Mouse (Mus musculus): Measurements from ENCODE around the gene Atp5s. TPM values are rescaled to one million over a fixed set of nuclear protein-coding genes. Genes with fewer than 3 reads are reported as not detected.

Gene Atp5s
- polyA plus RNA-seq, 1 experiment from 2014 or later: 26.1 TPM

- no peak for ATAC-seq (ENCODE audit: low FRiP score)
- H3K36me3 ChIP-seq: no peaks in the 10 kb centered on the region
- H3K9me3 ChIP-seq: no peaks in the 10 kb centered on the region
- no peak overlapping the region for H3K9ac ChIP-seq
- no peaks in the 10 kb centered on the region for H3K27me3 ChIP-seq
- no peak overlapping the region for H3K4me2 ChIP-seq
- H3K4me3 ChIP-seq: no peak overlapping the region
- WGBS: 83% methylated on average over 10 of the region's 10 CpGs
- no peak overlapping the region for H3K27ac ChIP-seq
- H3K4me1 ChIP-seq (replicated peaks): peaks cover 22% of the 10 kb centered on the region
These were observed 41.6 kb downstream of the Atp5s start for GRCm38 (mm10) chr12:69766185-69766904.

- Histone ChIP-seq H3K9me3 (no peaks in the 10 kb centered on the region), H3K4me3 (no peak overlapping the region), H3K36me3 (no peaks in the 10 kb centered on the region), H3K9ac (no peak overlapping the region; the same call in 1 of the 2 replicates), H3K4me1 (replicated peaks) (peaks cover 22% of the 10 kb centered on the region), H3K4me2 (no peak overlapping the region), H3K27ac (peak overlapping the region; percentile 30; the same call in 1 of the 2 replicates), H3K27me3 (no peaks in the 10 kb centered on the region)
- no peak for ATAC-seq (ENCODE audit: low FRiP score)
- 39% methylated on average over 9 of the region's 9 CpGs for WGBS
These were observed 42.9 kb downstream of the Atp5s start for GRCm38 (mm10) chr12:69767476-69768258.

GRCm38 (mm10) chr12:69768841-69769240 is 44.1 kb downstream of the Atp5s start:
- no peaks in the 10 kb centered on the region for H3K36me3 ChIP-seq
- H3K9me3 ChIP-seq: no peaks in the 10 kb centered on the region
- H3K9ac ChIP-seq: no peak overlapping the region
- peaks cover 22% of the 10 kb centered on the region for H3K4me1 ChIP-seq (replicated peaks)
- no peak overlapping the region for H3K27ac ChIP-seq
- H3K4me3 ChIP-seq: no peak overlapping the region
- WGBS: 79% methylated on average over 2 of the region's 2 CpGs
- ATAC-seq (ENCODE audit: low FRiP score): no peak
- no peak overlapping the region for H3K4me2 ChIP-seq
- no peaks in the 10 kb centered on the region for H3K27me3 ChIP-seq

- H3K9ac ChIP-seq: no peak overlapping the region
These were observed 52.0 kb downstream of the Atp5s start for GRCm38 (mm10) chr12:69776607-69777340.

GRCm38 (mm10) chr12:69777341-69777730 is 52.6 kb downstream of the Atp5s start:
- Histone ChIP-seq H3K4me2 (no peak overlapping the region), H3K4me3 (no peak overlapping the region), H3K9me3 (no peaks in the 10 kb centered on the region), H3K27ac (no peak overlapping the region), H3K27me3 (no peaks in the 10 kb centered on the region), H3K4me1 (replicated peaks) (0 out of 2 replicates have a peak, but pooled peaks cover 14% of the 10 kb centered on the region), H3K36me3 (no peaks in the 10 kb centered on the region), H3K9ac (no peak overlapping the region)
- 89% methylated on average over 6 of the region's 6 CpGs for WGBS
- ATAC-seq (ENCODE audit: low FRiP score): no peak

More at GRCm38 (mm10) chr12:69776607-69777340, 52.0 kb downstream of the Atp5s start:
- Histone ChIP-seq H3K9me3 (no peaks in the 10 kb centered on the region), H3K4me2 (no peak overlapping the region), H3K4me3 (no peak overlapping the region), H3K27ac (no peak overlapping the region), H3K4me1 (replicated peaks) (0 out of 2 replicates have a peak, but pooled peaks cover 10% of the 10 kb centered on the region), H3K27me3 (no peaks in the 10 kb centered on the region), H3K36me3 (no peaks in the 10 kb centered on the region)
- WGBS: 81% methylated on average over 11 of the region's 11 CpGs
- ATAC-seq (ENCODE audit: low FRiP score): no peak

GRCm38 (mm10) chr12:69777957-69778356 is 53.2 kb downstream of the Atp5s start:
- H3K4me3 ChIP-seq: no peak overlapping the region
- no peak for ATAC-seq (ENCODE audit: low FRiP score)
- H3K4me2 ChIP-seq: no peak overlapping the region
- H3K36me3 ChIP-seq: no peaks in the 10 kb centered on the region
- H3K27ac ChIP-seq: no peak overlapping the region
- 80% methylated on average over 2 of the region's 2 CpGs for WGBS
- H3K27me3 ChIP-seq: no peaks in the 10 kb centered on the region
- H3K4me1 ChIP-seq (replicated peaks): 0 out of 2 replicates have a peak, but pooled peaks cover 14% of the 10 kb centered on the region
- no peaks in the 10 kb centered on the region for H3K9me3 ChIP-seq
- H3K9ac ChIP-seq: no peak overlapping the region

- H3K27me3 ChIP-seq: no peaks in the 10 kb centered on the region
- H3K36me3 ChIP-seq: no peaks in the 10 kb centered on the region
- 45% methylated on average over 8 of the region's 8 CpGs for WGBS
- no peaks in the 10 kb centered on the region for H3K9me3 ChIP-seq
- 0 out of 2 replicates have a peak, but pooled peaks cover 14% of the 10 kb centered on the region for H3K4me1 ChIP-seq (replicated peaks)
- H3K4me2 ChIP-seq: no peak overlapping the region
- no peak overlapping the region for H3K9ac ChIP-seq
- ATAC-seq (ENCODE audit: low FRiP score): no peak
- no peak overlapping the region for H3K27ac ChIP-seq
- no peak overlapping the region for H3K4me3 ChIP-seq
These were observed 56.7 kb downstream of the Atp5s start for GRCm38 (mm10) chr12:69781480-69781879.

- H3K27me3 ChIP-seq: no peaks in the 10 kb centered on the region
- H3K27ac ChIP-seq: no peak overlapping the region
- H3K4me3 ChIP-seq: no peak overlapping the region
- H3K9me3 ChIP-seq: no peaks in the 10 kb centered on the region
- no peak overlapping the region for H3K4me2 ChIP-seq
- 79% methylated on average over 10 of the region's 10 CpGs for WGBS
- H3K9ac ChIP-seq: no peak overlapping the region
- no peaks in the 10 kb centered on the region for H3K36me3 ChIP-seq
- 0 out of 2 replicates have a peak, but pooled peaks cover 14% of the 10 kb centered on the region for H3K4me1 ChIP-seq (replicated peaks)
- ATAC-seq (ENCODE audit: low FRiP score): no peak
These were observed 57.3 kb downstream of the Atp5s start for GRCm38 (mm10) chr12:69781935-69782650.

- Histone ChIP-seq H3K4me1 (replicated peaks) (0 out of 2 replicates have a peak, but pooled peaks cover 14% of the 10 kb centered on the region), H3K4me3 (no peak overlapping the region), H3K9me3 (no peaks in the 10 kb centered on the region), H3K27ac (no peak overlapping the region), H3K9ac (no peak overlapping the region), H3K4me2 (no peak overlapping the region), H3K27me3 (no peaks in the 10 kb centered on the region), H3K36me3 (no peaks in the 10 kb centered on the region)
- ATAC-seq (ENCODE audit: low FRiP score): no peak
- WGBS: 40% methylated on average over 6 of the region's 6 CpGs
These were observed 58.7 kb downstream of the Atp5s start for GRCm38 (mm10) chr12:69783247-69784025.

- Histone ChIP-seq H3K9ac (no peak overlapping the region), H3K9me3 (no peaks in the 10 kb centered on the region), H3K4me2 (no peak overlapping the region), H3K4me3 (no peak overlapping the region), H3K36me3 (no peaks in the 10 kb centered on the region), H3K27ac (no peak overlapping the region), H3K27me3 (peaks cover 5% of the 10 kb centered on the region; the same call in 1 of the 2 replicates), H3K4me1 (replicated peaks) (peaks cover 21% of the 10 kb centered on the region)
- 90% methylated on average over 9 of the region's 9 CpGs for WGBS
- no peak for ATAC-seq (ENCODE audit: low FRiP score)
These were observed 60.7 kb downstream of the Atp5s start for GRCm38 (mm10) chr12:69785471-69785870.

GRCm38 (mm10) chr12:69788380-69788779 is 63.6 kb downstream of the Atp5s start:
- ATAC-seq (ENCODE audit: low FRiP score): no peak
- 87% methylated on average over 5 of the region's 5 CpGs for WGBS

More at GRCm38 (mm10) chr12:69788380-69788779, 63.6 kb downstream of the Atp5s start:
- peaks cover 18% of the 10 kb centered on the region for H3K4me1 ChIP-seq (replicated peaks)
- peaks cover 5% of the 10 kb centered on the region; the same call in 1 of the 2 replicates for H3K27me3 ChIP-seq
- no peak overlapping the region for H3K4me2 ChIP-seq
- H3K36me3 ChIP-seq: no peaks in the 10 kb centered on the region
- H3K9me3 ChIP-seq: no peaks in the 10 kb centered on the region
- no peak overlapping the region for H3K27ac ChIP-seq
- no peak overlapping the region for H3K9ac ChIP-seq
- H3K4me3 ChIP-seq: no peak overlapping the region

Measured in hindbrain, embryonic 13.5 days (tissue).